ENCODE assay signal across 29 mouse cellular contexts in genomic region chr4:142792606-142792970, GRCm38 (mm10).
"Had no signal": no experiment of that assay in that cellular context is flagged by ENCODE, and none has a peak within 500 bp of the region (broad histone marks: within the 10 kb centered on the region; RNA-seq: fewer than 3 reads in every experiment).

No protein-coding gene starts in this region.

- ATAC-seq: hindbrain, embryonic 16.5 days; inflammation-experienced regulatory T-cells, adult 6 months; intestine, embryonic 16.5 days; liver, postnatal 0 days had no signal

- H3K4me2 ChIP-seq: heart, embryonic 12.5 days; hindbrain, embryonic 12.5 days; hindbrain, embryonic 14.5 days; kidney, embryonic 15.5 days; limb, embryonic 12.5 days; liver, embryonic 11.5 days; liver, embryonic 13.5 days; liver, embryonic 15.5 days had no signal

- H3K9me3 ChIP-seq: heart, embryonic 10.5 days; heart, embryonic 12.5 days; hindbrain, embryonic 10.5 days; hindbrain, embryonic 12.5 days; kidney, embryonic 15.5 days; limb, embryonic 10.5 days; limb, embryonic 12.5 days; liver, embryonic 13.5 days; liver, embryonic 15.5 days had no signal

- H3K27me3 ChIP-seq: heart, embryonic 12.5 days; hindbrain, embryonic 12.5 days; kidney, embryonic 15.5 days; limb, embryonic 12.5 days; liver, embryonic 13.5 days; liver, embryonic 15.5 days had no signal

- H3K4me1 ChIP-seq: heart, embryonic 10.5 days; heart, embryonic 12.5 days; hindbrain, embryonic 10.5 days; hindbrain, embryonic 12.5 days; kidney, embryonic 15.5 days; limb, embryonic 10.5 days; limb, embryonic 12.5 days; liver, embryonic 13.5 days; liver, embryonic 15.5 days had no signal

- H3K4me3 ChIP-seq: gastrocnemius, adult 2 months; heart, embryonic 10.5 days; heart, embryonic 12.5 days; hindbrain, embryonic 10.5 days; hindbrain, embryonic 12.5 days; kidney, embryonic 15.5 days; left cerebral cortex, adult 2 months; limb, embryonic 10.5 days; limb, embryonic 12.5 days; liver, embryonic 13.5 days; liver, embryonic 15.5 days had no signal

- H3K36me3 ChIP-seq: heart, embryonic 10.5 days; heart, embryonic 12.5 days; hindbrain, embryonic 10.5 days; hindbrain, embryonic 12.5 days; kidney, embryonic 15.5 days; limb, embryonic 10.5 days; limb, embryonic 12.5 days; liver, embryonic 13.5 days; liver, embryonic 15.5 days had no signal

- DNase-seq: gastrocnemius, adult 2 months; gastrocnemius, postnatal 10 days; gastrocnemius, postnatal 25 days; heart, adult 18-20 months; heart, postnatal 10 days; heart, postnatal 4 days; kidney, adult 2 months; kidney, adult 9 months; kidney, postnatal 14 days; kidney, postnatal 36 days; layer of hippocampus, adult 9-11 months; liver; liver, embryonic 13.5 days; liver, postnatal 0 days had no signal

- H3K9ac ChIP-seq: heart, embryonic 12.5 days; hindbrain, embryonic 12.5 days; hindbrain, embryonic 14.5 days; kidney, embryonic 15.5 days; limb, embryonic 12.5 days; liver, embryonic 13.5 days; liver, embryonic 15.5 days; liver, postnatal 0 days had no signal

- H3K27ac ChIP-seq: gastrocnemius, adult 2 months; heart, embryonic 10.5 days; hindbrain, embryonic 10.5 days; hindbrain, embryonic 12.5 days; hindbrain, embryonic 14.5 days; kidney, embryonic 15.5 days; kidney, postnatal 0 days; left cerebral cortex, adult 2 months; limb, embryonic 10.5 days; limb, embryonic 12.5 days; liver, embryonic 13.5 days; liver, embryonic 15.5 days had no signal
